Mouse (Mus musculus) right cerebral cortex, postnatal 14 days (tissue): ENCODE measurements around the gene Psme1.

Experiments used
- DNase-seq: peaks from one replicate; pipeline ENCODE4 v3.0.0; 2022

Psme1 gene

GRCm38 (mm10) chr14:55603271-55603632 is 25.3 kb downstream of the Psme1 start, which contains the start of gene Irf9:
Gene Irf9 (plus strand): TSS chr14:55603571.
- DNase-seq = no peak

- peak; percentile 84 for DNase-seq
Measured at GRCm38 (mm10) chr14:55603633-55604576, 26.0 kb downstream of the Psme1 start.

- no peak for DNase-seq
Measured at GRCm38 (mm10) chr14:55604823-55605222, 26.9 kb downstream of the Psme1 start.

GRCm38 (mm10) chr14:55605743-55606459 is 28.0 kb downstream of the Psme1 start:
- DNase-seq = no peak

GRCm38 (mm10) chr14:55608339-55608738 is 30.4 kb downstream of the Psme1 start:
- DNase-seq = no peak

- DNase-seq = no peak
Measured at GRCm38 (mm10) chr14:55613346-55613745, 35.4 kb downstream of the Psme1 start.

GRCm38 (mm10) chr14:55614565-55615178 is 36.7 kb downstream of the Psme1 start:
- no peak for DNase-seq

- no peak for DNase-seq
Measured at GRCm38 (mm10) chr14:55615876-55616275, 38.0 kb downstream of the Psme1 start.

GRCm38 (mm10) chr14:55616844-55617243 is 38.9 kb downstream of the Psme1 start:
- no peak for DNase-seq

- no peak for DNase-seq
Measured at GRCm38 (mm10) chr14:55617822-55618221, 39.9 kb downstream of the Psme1 start, which contains the start of gene Rec8. Gene Rec8 (plus strand): TSS chr14:55618037.

GRCm38 (mm10) chr14:55618486-55619195 is 40.7 kb downstream of the Psme1 start:
- no peak for DNase-seq

GRCm38 (mm10) chr14:55628077-55628827 is 50.3 kb downstream of the Psme1 start:
- no peak for DNase-seq

GRCm38 (mm10) chr14:55629312-55629711 is 51.4 kb downstream of the Psme1 start:
- peak; percentile 45 for DNase-seq
